Mouse (Mus musculus): Measurements from ENCODE around the gene Pigb.

- TF ChIP-seq CTCF (IDR thresholded peaks at IDR 0.05; ENCODE audit: borderline replicate concordance, insufficient read depth, low read depth, low read length): no peak
- no peak for TF ChIP-seq POLR2A (IDR thresholded peaks at IDR 0.05; ENCODE audit: borderline replicate concordance, insufficient read depth, low read length)
Observed at GRCm38 (mm10) chr9:73083956-73084355, 43.8 kb upstream of the Pigb start.

All from cerebellum, adult 2 months (tissue).